Mouse (Mus musculus) forebrain, embryonic 11.5 days (tissue): ENCODE measurements around the gene Fcgr1. TPM values are rescaled to one million over a fixed set of nuclear protein-coding genes. Genes with fewer than 3 reads are reported as not detected.
"Not testable (repeated sequence)": the region's sequence is repeated elsewhere in the genome, so short reads cannot be mapped to it uniquely, and the experiment has no call there.

Experiments
- ATAC-seq: fragments of 200-750 bp; cut with Nextera tagmentation; replicated peaks from 2 replicates; pipeline ENCODE4 v1.8.0; 2017; ENCODE audit warnings: moderate TSS enrichment; ENCODE audit not compliant: low FRiP score
- DNase-seq: peaks from one replicate; pipeline ENCODE4 v3.0.0-alpha.2; 2017; ENCODE audit warnings: low spot score
- H3K27ac ChIP-seq: fragments of 300-500 bp; sonication (generic); 2 replicates; pipeline ENCODE4 v1.5.1; 2014; ENCODE audit warnings: low read depth, low read length
- H3K27me3 ChIP-seq: fragments of 300-500 bp; sonication (generic); 2 replicates; pipeline ENCODE4 v1.6.1; 2014; ENCODE audit warnings: mild to moderate bottlenecking, low read length, mixed read lengths; ENCODE audit not compliant: control insufficient read depth, insufficient read depth
- H3K36me3 ChIP-seq: fragments of 300-500 bp; sonication (generic); 2 replicates; pipeline ENCODE4 v1.6.1; 2014; ENCODE audit warnings: mild to moderate bottlenecking, low read length, moderate library complexity, mixed read lengths; ENCODE audit not compliant: control insufficient read depth, insufficient read depth
- H3K4me1 ChIP-seq: fragments of 300-500 bp; sonication (generic); replicated peaks from 2 replicates; pipeline ENCODE4 v1.6.1; 2014; ENCODE audit warnings: low read length, mixed read lengths; ENCODE audit not compliant: control insufficient read depth, insufficient read depth
- H3K4me2 ChIP-seq: fragments of 300-500 bp; sonication (generic); 2 replicates; pipeline ENCODE4 v1.6.1; 2014; ENCODE audit warnings: low read depth, mild to moderate bottlenecking, low read length, moderate library complexity, mixed read lengths; ENCODE audit not compliant: severe bottlenecking
- H3K4me3 ChIP-seq: fragments of 300-500 bp; sonication (generic); 2 replicates; pipeline ENCODE4 v1.5.1; 2014; ENCODE audit warnings: low read depth, low read length
- H3K9ac ChIP-seq: fragments of 300-500 bp; sonication (generic); 2 replicates; pipeline ENCODE4 v1.6.1; 2014; ENCODE audit warnings: low read length
- H3K9me3 ChIP-seq: fragments of 300-500 bp; sonication (generic); 2 replicates; pipeline ENCODE4 v1.6.1; 2016; ENCODE audit warnings: low read length, mixed read lengths; ENCODE audit not compliant: control insufficient read depth
- WGBS: fragments of 180-500 bp; shearing (Covaris S2); extraction: QIAGEN DNeasy Blood & Tissue Kit; methylation state at CpG from one replicate; pipeline ENCODE4 v1.1.7; 2014; 5-methylcytosine and 5-hydroxymethylcytosine counted together
- polyA plus RNA-seq: library from polyadenylated mRNA; unstranded; fragments of >200 nt; fragmentation: Nextera tagmentation; extraction: Ambion mirVana; gene quantifications from 2 replicates; pipeline ENCODE4 v1.2.1, GENCODE M21; 2014

The Fcgr1 gene
- polyA plus RNA-seq, result 0.95 and 2.6 TPM in 2 replicates

DNA sequence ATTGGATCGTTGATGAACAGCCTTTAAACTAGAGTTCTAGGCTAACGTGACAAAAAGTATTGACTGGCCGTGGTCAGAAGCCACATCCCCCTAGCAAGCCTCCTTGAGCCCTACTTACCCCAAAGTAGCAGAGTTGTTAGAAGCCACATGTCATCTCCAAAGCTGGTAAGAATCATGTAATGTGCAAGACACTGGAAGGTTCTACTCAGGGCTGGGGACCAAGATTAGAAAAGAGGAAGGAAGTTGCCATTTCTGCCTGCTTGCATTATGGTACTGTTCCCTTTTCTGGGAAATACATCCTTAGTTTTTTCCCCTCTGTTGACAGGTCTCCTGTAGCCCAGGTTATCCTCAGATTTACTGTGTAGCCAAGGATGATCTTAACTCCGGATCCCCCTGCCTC is at the start of gene Fcgr1:
TSS of gene Fcgr1 (minus strand) at position 183 of the 400 bp plus-strand sequence.
- DNase-seq (no peak), ATAC-seq (no peak)
- H3K9me3 ChIP-seq, result no peaks in the 10 kb centered on the region
- H3K4me1 ChIP-seq, result no peaks in the 10 kb centered on the region
- H3K4me3 ChIP-seq, result no peak within 1 kb of the TSS
- no peak within 1 kb of the TSS for H3K4me2 ChIP-seq
- 82% methylated on average over 4 of the region's 4 CpGs for WGBS
- no peak within 1 kb of the TSS for H3K27ac ChIP-seq
- H3K36me3 ChIP-seq, result no peaks in the 10 kb centered on the region
- no peak within 1 kb of the TSS for H3K9ac ChIP-seq
- H3K27me3 ChIP-seq, result no peaks in the 10 kb centered on the region

DNA sequence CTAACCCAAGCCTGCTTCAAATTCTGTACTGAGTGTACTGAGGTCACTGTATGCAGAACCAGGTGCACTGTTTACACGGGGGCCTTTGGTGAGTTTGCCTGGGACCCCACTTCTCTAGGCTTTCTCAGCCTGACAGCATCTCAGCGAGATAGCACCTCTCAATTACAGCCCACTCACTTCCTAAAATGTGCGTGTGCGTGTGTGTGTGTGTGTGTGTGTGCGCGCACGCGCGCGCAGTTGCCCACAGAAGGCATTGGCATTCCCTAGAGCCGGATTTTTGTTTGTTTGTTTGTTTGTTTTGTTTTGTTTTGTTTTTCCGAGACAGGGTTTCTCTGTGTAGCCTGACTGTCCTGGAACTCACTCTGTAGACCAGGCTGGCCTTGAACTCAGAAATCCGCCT is 48.9 kb upstream of the Fcgr1 start:
- H3K4me1 ChIP-seq, ATAC-seq, H3K4me3 ChIP-seq, DNase-seq, H3K9me3 ChIP-seq, H3K4me2 ChIP-seq, H3K36me3 ChIP-seq, H3K27ac ChIP-seq, H3K9ac ChIP-seq: not testable (repeated sequence)
- H3K27me3 ChIP-seq, result peaks cover 38% of the 10 kb centered on the region
- WGBS, result 58% methylated on average over 12 of the region's 13 CpGs

DNA sequence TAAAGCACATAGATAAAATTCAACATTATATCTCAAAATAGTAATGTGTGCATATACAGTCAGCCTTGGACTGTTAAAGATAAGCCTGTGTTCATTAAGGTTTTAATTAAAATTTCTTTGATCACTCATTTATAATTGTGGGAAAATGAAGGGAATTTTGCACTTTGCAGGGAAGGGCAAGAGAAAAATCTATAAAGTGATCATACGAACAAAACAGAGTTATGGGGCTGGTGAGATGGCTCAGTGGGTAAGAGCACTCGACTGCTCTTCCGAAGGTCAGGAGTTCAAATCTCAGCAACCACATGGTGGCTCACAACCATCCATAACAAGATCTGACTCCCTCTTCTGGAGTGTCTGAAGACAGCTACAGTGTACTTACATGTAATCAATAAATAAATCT is 48.3 kb upstream of the Fcgr1 start:
- not testable (repeated sequence) for H3K36me3 ChIP-seq, H3K4me2 ChIP-seq, H3K27ac ChIP-seq, H3K4me1 ChIP-seq, H3K4me3 ChIP-seq, DNase-seq, ATAC-seq, H3K9ac ChIP-seq, H3K9me3 ChIP-seq
- peaks cover 43% of the 10 kb centered on the region for H3K27me3 ChIP-seq
- 49% methylated on average over 3 of the region's 3 CpGs for WGBS

DNA sequence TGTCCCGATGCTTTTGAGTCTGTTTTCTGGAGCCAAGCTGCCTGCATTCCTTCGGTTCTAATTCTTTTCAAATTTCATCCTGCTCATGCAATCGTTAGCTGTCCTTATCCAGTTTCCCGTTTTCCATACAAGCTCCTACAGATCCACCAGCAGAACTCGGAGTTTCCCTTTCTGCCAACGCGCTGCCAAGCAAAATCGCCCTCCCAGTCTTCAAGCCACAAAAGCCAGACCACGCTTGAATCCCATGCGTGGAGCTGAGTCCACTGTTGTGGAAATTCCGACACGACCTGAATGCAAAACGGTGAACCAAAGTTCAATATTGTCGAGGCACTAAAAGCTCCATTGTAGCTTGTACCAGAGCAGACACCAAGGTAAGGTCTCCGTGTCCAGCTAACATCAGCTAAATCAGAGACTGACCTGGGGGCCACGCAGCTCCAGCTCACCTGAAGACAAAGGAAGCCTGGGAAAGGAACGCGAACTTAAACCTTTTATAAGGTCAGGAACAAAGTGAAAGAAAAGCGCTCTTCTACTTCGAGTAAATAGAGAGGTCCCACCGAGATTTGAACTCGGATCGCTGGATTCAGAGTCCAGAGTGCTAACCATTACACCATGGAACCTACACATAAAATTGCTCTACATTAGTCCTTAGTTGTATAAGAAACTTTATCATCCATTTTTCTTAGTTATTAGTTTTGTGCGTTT is 47.0 kb upstream of the Fcgr1 start:
- 4% methylated on average over 24 of the region's 24 CpGs for WGBS
- Histone ChIP-seq H3K36me3 (no peaks in the 10 kb centered on the region), H3K9me3 (no peaks in the 10 kb centered on the region), H3K27me3 (peaks cover 53% of the 10 kb centered on the region), H3K9ac (no peak overlapping the region), H3K4me2 (peak overlapping the region; percentile 22; the same call in 1 of the 2 replicates), H3K4me1 (no peaks in the 10 kb centered on the region), H3K4me3 (peak overlapping the region; percentile 6; the same call in 1 of the 2 replicates), H3K27ac (no peak overlapping the region)
- no peak for ATAC-seq
- DNase-seq, result no peak

DNA sequence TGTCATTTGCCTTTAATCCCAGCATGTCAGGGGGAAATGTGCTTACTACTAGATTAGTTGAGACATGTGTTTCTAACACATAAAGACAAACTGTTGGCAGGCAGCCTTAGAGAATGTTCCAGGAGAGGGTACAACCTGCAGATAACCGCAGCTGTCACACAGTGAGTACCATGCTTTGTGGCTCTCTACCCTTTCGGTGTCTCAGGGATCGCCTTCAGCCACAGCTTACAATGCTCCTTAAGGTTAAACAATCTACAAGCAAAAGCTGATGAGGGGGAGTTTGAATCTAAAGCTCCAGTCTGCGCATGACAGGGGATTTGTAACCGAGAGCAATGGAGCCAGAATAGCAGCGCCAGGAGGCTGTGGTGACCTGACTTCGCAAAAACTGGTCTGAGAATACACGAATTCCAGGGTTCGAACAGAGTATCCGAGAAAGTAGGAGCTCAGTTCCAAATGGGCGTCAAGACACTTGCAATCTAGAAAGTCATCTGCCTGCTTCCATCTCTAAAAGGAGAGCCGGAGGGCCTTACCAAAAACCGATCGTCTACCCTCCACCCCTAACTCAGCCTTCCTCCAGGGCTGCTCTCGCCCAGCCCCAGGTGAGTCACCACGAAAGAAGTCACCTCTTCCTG is 45.2 kb upstream of the Fcgr1 start:
- no peak overlapping the region for H3K4me2 ChIP-seq
- H3K9ac ChIP-seq, result no peak overlapping the region
- DNase-seq (no peak), ATAC-seq (no peak)
- no peak overlapping the region for H3K27ac ChIP-seq
- H3K9me3 ChIP-seq, result no peaks in the 10 kb centered on the region
- H3K36me3 ChIP-seq, result no peaks in the 10 kb centered on the region
- no peak overlapping the region for H3K4me3 ChIP-seq
- H3K4me1 ChIP-seq, result peaks cover 2% of the 10 kb centered on the region; the same call in 1 of the 2 replicates
- peaks cover 53% of the 10 kb centered on the region for H3K27me3 ChIP-seq
- 38% methylated on average over 16 of the region's 16 CpGs for WGBS

DNA sequence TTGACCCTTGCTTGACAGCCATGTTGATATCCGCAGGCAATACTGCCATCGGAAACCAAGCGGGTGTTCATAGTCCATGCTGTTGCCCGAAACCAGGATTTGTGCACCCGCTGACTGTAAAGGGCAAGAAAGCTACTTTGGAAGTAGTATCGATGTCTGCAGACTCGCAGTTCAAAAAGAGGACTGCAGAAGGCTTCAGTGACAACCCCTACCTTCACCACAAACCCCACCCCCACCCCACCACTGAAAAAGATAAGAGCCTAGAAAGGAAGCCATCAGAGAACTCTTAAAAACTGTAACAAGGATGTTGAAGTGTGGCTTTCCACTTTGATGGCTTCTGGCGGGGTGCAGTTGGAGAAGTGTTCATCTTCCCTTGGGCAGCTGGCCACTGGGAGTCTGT is 44.3 kb upstream of the Fcgr1 start:
- Histone ChIP-seq H3K4me1 (peaks cover 5% of the 10 kb centered on the region; the same call in 1 of the 2 replicates), H3K27me3 (peaks cover 59% of the 10 kb centered on the region), H3K9me3 (no peaks in the 10 kb centered on the region), H3K27ac (no peak overlapping the region), H3K4me3 (no peak overlapping the region), H3K4me2 (no peak overlapping the region), H3K9ac (no peak overlapping the region), H3K36me3 (no peaks in the 10 kb centered on the region)
- ATAC-seq (no peak), DNase-seq (no peak)
- 88% methylated on average over 8 of the region's 8 CpGs for WGBS

DNA sequence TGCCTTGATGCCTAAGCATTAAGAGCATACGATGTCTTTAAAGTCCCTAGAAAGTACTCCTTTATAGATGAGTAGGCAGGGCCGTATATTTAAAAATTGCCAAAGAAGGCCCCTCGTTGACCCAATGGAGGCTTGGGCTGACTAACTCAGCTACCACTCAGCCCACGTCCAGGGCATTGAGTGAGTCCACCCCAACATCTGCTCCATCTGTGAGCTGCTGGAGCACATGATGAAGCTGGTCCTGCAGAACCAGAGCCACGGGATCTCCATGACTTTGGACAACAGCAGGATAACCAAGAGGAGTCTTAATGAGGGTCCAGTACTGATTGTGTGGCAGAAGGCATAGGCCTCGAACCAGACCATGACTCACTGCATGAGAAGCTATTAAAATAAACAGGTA is 43.5 kb upstream of the Fcgr1 start:
- no peak overlapping the region for H3K4me2 ChIP-seq
- ATAC-seq, result no peak
- 87% methylated on average over 6 of the region's 6 CpGs for WGBS

DNA sequence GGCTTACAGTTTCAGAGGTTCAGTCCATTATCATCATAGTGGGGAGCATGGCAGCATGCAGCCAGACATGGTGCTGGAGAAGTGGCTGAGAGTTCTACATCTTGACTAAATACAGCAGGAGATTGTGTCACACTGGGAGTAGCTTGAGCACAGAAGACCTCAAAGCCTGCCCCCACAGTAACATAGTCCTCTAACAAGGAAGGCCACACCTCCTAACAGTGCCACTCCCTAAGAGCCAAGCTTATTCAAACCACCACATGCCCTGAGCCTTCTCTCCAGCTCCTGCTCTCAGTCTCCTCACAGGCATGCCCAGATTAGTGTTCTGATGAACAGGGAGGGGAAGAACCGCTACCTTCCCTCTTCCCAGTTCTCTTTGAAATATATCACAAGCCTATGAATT is 42.9 kb upstream of the Fcgr1 start:
- H3K4me1 ChIP-seq, result peaks cover 5% of the 10 kb centered on the region; the same call in 1 of the 2 replicates
- H3K9me3 ChIP-seq, result no peaks in the 10 kb centered on the region
- no peak overlapping the region for H3K27ac ChIP-seq
- peak; percentile 33 for DNase-seq
- no peak overlapping the region for H3K9ac ChIP-seq
- H3K4me3 ChIP-seq, result no peak overlapping the region
- H3K4me2 ChIP-seq, result no peak overlapping the region
- WGBS, result 72% methylated on average over 1 of the region's 1 CpGs
- no peaks in the 10 kb centered on the region for H3K36me3 ChIP-seq
- peaks cover 68% of the 10 kb centered on the region for H3K27me3 ChIP-seq
- no peak for ATAC-seq

More for the DNA sequence above, 43.5 kb upstream of the Fcgr1 start:
- H3K27ac ChIP-seq, result no peak overlapping the region
- H3K9ac ChIP-seq, result no peak overlapping the region
- peaks cover 5% of the 10 kb centered on the region; the same call in 1 of the 2 replicates for H3K4me1 ChIP-seq
- H3K36me3 ChIP-seq, result no peaks in the 10 kb centered on the region
- H3K9me3 ChIP-seq, result no peaks in the 10 kb centered on the region
- no peak overlapping the region for H3K4me3 ChIP-seq
- peaks cover 64% of the 10 kb centered on the region for H3K27me3 ChIP-seq
- DNase-seq, result no peak
